27 mouse cellular contexts compared by ENCODE assay signal in the genomic region with DNA sequence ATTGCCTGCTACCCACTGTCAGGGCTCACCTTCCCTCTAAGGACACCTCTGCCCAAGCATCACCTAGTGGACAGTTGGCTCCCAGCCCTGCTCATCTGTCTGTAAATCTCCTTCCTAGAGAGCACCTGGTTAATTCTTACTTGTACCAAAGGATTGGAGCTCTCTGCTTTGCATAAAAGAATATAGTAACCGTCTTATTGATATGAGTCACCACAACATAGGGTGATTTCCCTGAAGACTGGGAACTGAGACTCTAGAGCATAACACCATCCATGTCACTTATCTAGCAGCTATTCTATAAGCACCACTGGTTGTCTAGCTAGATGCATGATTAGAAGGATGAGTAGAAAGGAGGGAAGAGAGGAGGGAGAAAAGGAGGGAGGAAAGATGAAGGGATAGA. TPM values are rescaled to one million over a fixed set of nuclear protein-coding genes. Genes with fewer than 3 reads are reported as not detected.
DNase-seq lines count a peak whose midpoint lies in the region; ATAC-seq and TF ChIP-seq lines count a peak whose summit lies in the region.
"Had no signal": no experiment of that assay in that cellular context is flagged by ENCODE, and none has a peak within 500 bp of the region (broad histone marks: within the 10 kb centered on the region; RNA-seq: fewer than 3 reads in every experiment).

No protein-coding gene starts in this region.

- H3K79me2 ChIP-seq in CH12.LX (replicated peaks; ENCODE audit: control insufficient read depth, extremely low read depth, insufficient read depth, poor library complexity, severe bottlenecking), result no peaks in the 10 kb centered on the region

- peak in 1 of 2 experiments; percentile 13; a peak in 1 of 4 replicates for TF ChIP-seq CTCF in CH12.LX (conservative IDR thresholded peaks at IDR 0.05 in 1 of 2, IDR thresholded peaks at IDR 0.05 in 1 of 2; ENCODE audit: low read depth in 2 of 2, low read length in 2 of 2)

- peak; percentile 72 for TF ChIP-seq EP300 in CH12.LX (IDR thresholded peaks at IDR 0.05; ENCODE audit: low read length)

- H3K4me1 ChIP-seq in heart, embryonic 10.5 days, result no peaks in the 10 kb centered on the region
- no peaks in the 10 kb centered on the region for H3K4me1 ChIP-seq in heart, embryonic 12.5 days (replicated peaks)
- peaks cover 12 to 16% of the 10 kb centered on the region in 2 experiments for H3K4me1 ChIP-seq in CH12.LX (ENCODE audit: control insufficient read depth in 1 of 2, insufficient read depth in 2 of 2)
- no peaks in the 10 kb centered on the region for H3K4me1 ChIP-seq in intestine, embryonic 16.5 days (ENCODE audit: control insufficient read depth, insufficient read depth, low read length)

- DNase-seq in heart, adult 11 months, result peak; percentile 28
- no peak for DNase-seq in heart, adult 18-20 months
- peak; percentile 38 for DNase-seq in heart, embryonic 10.5 days (ENCODE audit: low spot score)
- DNase-seq in CH12.LX (ENCODE audit: extremely low read depth), result peak; percentile 47
- DNase-seq: adrenal gland, adult 2 months; adrenal gland, adult 8-10 months; adrenal gland, postnatal 10 days; adrenal gland, postnatal 14 days; adrenal gland, postnatal 25 days; adrenal gland, postnatal 36 days; B cell, adult 2 months; cerebellum, adult 11 months; cerebellum, adult 11-12 months; cerebellum, adult 18-20 months; cerebellum, adult 2 months had no signal

- H3K36me3 ChIP-seq in heart, embryonic 10.5 days, result no peaks in the 10 kb centered on the region
- H3K36me3 ChIP-seq in heart, embryonic 12.5 days, result no peaks in the 10 kb centered on the region
- H3K36me3 ChIP-seq in CH12.LX (replicated peaks in 1 of 2; ENCODE audit: control insufficient read depth in 1 of 2, insufficient read depth in 1 of 2, low read length in 1 of 2), result no peaks in the 10 kb centered on the region
- no peaks in the 10 kb centered on the region for H3K36me3 ChIP-seq in intestine, embryonic 16.5 days (ENCODE audit: control insufficient read depth, insufficient read depth, low read length)
- H3K36me3 ChIP-seq: G1E had no signal

- in situ Hi-C loops in CH12.LX (cut with MboI; ENCODE audit: low pct_ligation_motif_present, low pct_unique_long_range_greater_than_20kb, low sequenced_read_pairs), result no loop called here

- TF ChIP-seq RAD21 in CH12.LX (IDR thresholded peaks at IDR 0.05; ENCODE audit: low read depth, low read length), result no peak

- no peak for TF ChIP-seq POLR2A in CH12.LX (IDR thresholded peaks at IDR 0.05; ENCODE audit: low read depth, low read length)

- H3K9ac ChIP-seq in heart, embryonic 12.5 days, result no peak overlapping the region
- H3K9ac ChIP-seq in CH12.LX (ENCODE audit: insufficient read depth, low read depth), result no peak overlapping the region
- no peak overlapping the region for H3K9ac ChIP-seq in intestine, embryonic 16.5 days (ENCODE audit: low read depth, low read length)

- dilution Hi-C loops in CH12.LX (cut with MboI; ENCODE audit: extremely low pct_ligation_motif_present, extremely low pct_unique_long_range_greater_than_20kb, low sequenced_read_pairs), result no loop called here

- no peaks in the 10 kb centered on the region for H3K9me3 ChIP-seq in heart, embryonic 10.5 days
- H3K9me3 ChIP-seq in heart, embryonic 12.5 days (replicated peaks), result no peaks in the 10 kb centered on the region
- H3K9me3 ChIP-seq in CH12.LX (replicated peaks; ENCODE audit: low read length), result no peaks in the 10 kb centered on the region
- no peaks in the 10 kb centered on the region for H3K9me3 ChIP-seq in intestine, embryonic 16.5 days (ENCODE audit: control insufficient read depth, low read length)

- H3K27me3 ChIP-seq in heart, embryonic 10.5 days (ENCODE audit: insufficient read depth, poor library complexity, severe bottlenecking), result peaks cover 13% of the 10 kb centered on the region
- H3K27me3 ChIP-seq in heart, embryonic 12.5 days (replicated peaks), result peaks cover 26% of the 10 kb centered on the region; the same call in 1 of the 2 replicates
- H3K27me3 ChIP-seq in CH12.LX (replicated peaks), result peaks cover 85% of the 10 kb centered on the region
- H3K27me3 ChIP-seq in intestine, embryonic 16.5 days (replicated peaks; ENCODE audit: control insufficient read depth, insufficient read depth, low read length), result no peaks in the 10 kb centered on the region

- no peak overlapping the region for H3K4me2 ChIP-seq in heart, embryonic 12.5 days
- H3K4me2 ChIP-seq in CH12.LX (ENCODE audit: insufficient read depth, low read depth, poor library complexity, severe bottlenecking), result no peak overlapping the region
- no peak overlapping the region for H3K4me2 ChIP-seq in intestine, embryonic 16.5 days (ENCODE audit: low read depth, low read length)

- no peak overlapping the region for H3K4me3 ChIP-seq in heart, embryonic 10.5 days
- no peak overlapping the region for H3K4me3 ChIP-seq in heart, embryonic 12.5 days
- no peak overlapping the region for H3K4me3 ChIP-seq in CH12.LX (replicated peaks in 1 of 3; ENCODE audit: low read depth in 2 of 3, low read length in 2 of 3, poor library complexity in 1 of 3)
- no peak overlapping the region for H3K4me3 ChIP-seq in intestine, embryonic 16.5 days (ENCODE audit: low read length)

- no peak for ATAC-seq in heart, embryonic 12.5 days (ENCODE audit: insufficient number of reproducible peaks, low FRiP score)
- ATAC-seq in intestine, embryonic 16.5 days, result no peak
- ATAC-seq: activated CD4-positive, CD25-positive, alpha-beta regulatory T cell, adult 4 months; CD4-positive, CD25-positive, alpha-beta regulatory T cell, adult 4 months; Patski had no signal

- WGBS in heart, embryonic 10.5 days, result 90% methylated on average over 1 of the region's 1 CpGs
- 88% methylated on average over 1 of the region's 1 CpGs for WGBS in heart, embryonic 12.5 days
- WGBS in intestine, embryonic 16.5 days, result 83% methylated on average over 1 of the region's 1 CpGs

- H3K27ac ChIP-seq in heart, embryonic 10.5 days, result no peak overlapping the region
- H3K27ac ChIP-seq in heart, embryonic 12.5 days (ENCODE audit: poor library complexity, severe bottlenecking), result no peak overlapping the region
- H3K27ac ChIP-seq in CH12.LX (ENCODE audit: insufficient read depth, low read depth), result no peak overlapping the region
- no peak overlapping the region for H3K27ac ChIP-seq in intestine, embryonic 16.5 days (ENCODE audit: low read length)

TF ChIP-seq in CH12.LX, 34 proteins besides CTCF, POLR2A, EP300 and RAD21 (continues in another document):
- TF ChIP-seq MEF2A (IDR thresholded peaks at IDR 0.05; ENCODE audit: borderline replicate concordance, low read depth, low read length) (peak; percentile 15; the same call in 1 of the 2 replicates), ZKSCAN1 (IDR thresholded peaks at IDR 0.05; ENCODE audit: borderline replicate concordance, low read depth, low read length) (no peak), KAT2A (IDR thresholded peaks at IDR 0.05; ENCODE audit: insufficient replicate concordance, low read length) (no peak), TCF12 (IDR thresholded peaks at IDR 0.05; ENCODE audit: low read depth, low read length) (peak; percentile 21; the same call in 1 of the 2 replicates), IRF4 (IDR thresholded peaks at IDR 0.05; ENCODE audit: low read depth, low read length) (peak; percentile 63; the same call in 1 of the 2 replicates), MAFK (IDR thresholded peaks at IDR 0.05; ENCODE audit: insufficient replicate concordance, low read length) (no peak), SIN3A (IDR thresholded peaks at IDR 0.05; ENCODE audit: low read length) (no peak), POLR2AphosphoS2 (IDR thresholded peaks at IDR 0.05; ENCODE audit: low read depth, low read length) (no peak)

RNA-seq across cellular contexts. Expression of gene Krtap16-1, which starts 3.0 kb away (rescaled TPM):
- total RNA-seq in heart, adult 18-20 months (2021), result not detected
- polyA plus RNA-seq in heart, embryonic 10.5 days (2016; fragmentation: Nextera tagmentation; extraction: Ambion mirVana), result not detected in 2 replicates
- polyA plus RNA-seq in heart, embryonic 12.5 days (2016; fragmentation: Nextera tagmentation; extraction: Ambion mirVana), result not detected in 2 replicates
- total RNA-seq in CH12.LX (2012; rRNA removed) (not detected in 2 replicates), CH12.LX (2014; rRNA removed) (not detected in 2 replicates)
- not detected in 2 replicates for polyA plus RNA-seq in CH12.LX (2012; ENCODE audit: insufficient read length, low read depth)
- not detected in 2 replicates for polyA plus RNA-seq in intestine, embryonic 16.5 days (2015; fragmentation: Nextera tagmentation; extraction: Ambion mirVana)
- total RNA-seq: adrenal gland, adult 18-20 months; adrenal gland, adult 2 months; adrenal gland, adult 8-10 months; adrenal gland, postnatal 10 days; adrenal gland, postnatal 14 days; adrenal gland, postnatal 25 days; adrenal gland, postnatal 36 days; adrenal gland, postnatal 4 days; ES-E14 had no signal
- polyA plus RNA-seq: activated CD4-positive, CD25-positive, alpha-beta regulatory T cell, adult 4 months; adrenal gland, adult 2 months; C2C12; CD4-positive, CD25-positive, alpha-beta regulatory T cell, adult 4 months; cerebellum, adult 2 months; G1E; Patski had no signal

RNA-seq across cellular contexts. Expression of gene Krtap29-1, which starts 4.6 kb away (rescaled TPM):
- total RNA-seq in heart, adult 18-20 months (2021), result not detected
- not detected in 2 replicates for polyA plus RNA-seq in heart, embryonic 10.5 days (2016; fragmentation: Nextera tagmentation; extraction: Ambion mirVana)
- polyA plus RNA-seq in heart, embryonic 12.5 days (2016; fragmentation: Nextera tagmentation; extraction: Ambion mirVana), result not detected in 2 replicates
- total RNA-seq in CH12.LX (2012; rRNA removed) (not detected in 2 replicates), CH12.LX (2014; rRNA removed) (not detected in 2 replicates)
- not detected in 2 replicates for polyA plus RNA-seq in CH12.LX (2012; ENCODE audit: insufficient read length, low read depth)
- polyA plus RNA-seq in intestine, embryonic 16.5 days (2015; fragmentation: Nextera tagmentation; extraction: Ambion mirVana), result not detected in 2 replicates
- total RNA-seq: adrenal gland, adult 18-20 months; adrenal gland, adult 2 months; adrenal gland, adult 8-10 months; adrenal gland, postnatal 10 days; adrenal gland, postnatal 14 days; adrenal gland, postnatal 25 days; adrenal gland, postnatal 36 days; adrenal gland, postnatal 4 days; ES-E14; G1E; MEL had no signal
- polyA plus RNA-seq: activated CD4-positive, CD25-positive, alpha-beta regulatory T cell, adult 4 months; adrenal gland, adult 2 months; brain, embryonic 14.5 days; C2C12; CD4-positive, CD25-positive, alpha-beta regulatory T cell, adult 4 months; cerebellum, adult 2 months; G1E; Patski had no signal

RNA-seq across cellular contexts. Expression of gene Krtap17-1, which starts 10.4 kb away (rescaled TPM):
- total RNA-seq in heart, adult 18-20 months (2021), result not detected
- 0.30 TPM in 1 of 2 replicates, not detected in the other for polyA plus RNA-seq in heart, embryonic 10.5 days (2016; fragmentation: Nextera tagmentation; extraction: Ambion mirVana)
- not detected in 2 replicates for polyA plus RNA-seq in heart, embryonic 12.5 days (2016; fragmentation: Nextera tagmentation; extraction: Ambion mirVana)
- total RNA-seq in CH12.LX (2012; rRNA removed), result not detected in 2 replicates
- total RNA-seq in CH12.LX (2014; rRNA removed), result not detected in 2 replicates
- polyA plus RNA-seq in CH12.LX (2012; ENCODE audit: insufficient read length, low read depth), result not detected in 2 replicates
- polyA plus RNA-seq in intestine, embryonic 16.5 days (2015; fragmentation: Nextera tagmentation; extraction: Ambion mirVana), result not detected in 2 replicates
- total RNA-seq: adrenal gland, adult 18-20 months; adrenal gland, adult 2 months; adrenal gland, adult 8-10 months; adrenal gland, postnatal 10 days; adrenal gland, postnatal 14 days; adrenal gland, postnatal 25 days; adrenal gland, postnatal 36 days; adrenal gland, postnatal 4 days; ES-E14; G1E; MEL had no signal
- polyA plus RNA-seq: activated CD4-positive, CD25-positive, alpha-beta regulatory T cell, adult 4 months; adrenal gland, adult 2 months; C2C12; CD4-positive, CD25-positive, alpha-beta regulatory T cell, adult 4 months; G1E; Patski had no signal

RNA-seq across cellular contexts. Expression of gene Krt33a, which starts 32.6 kb away (rescaled TPM):
- total RNA-seq in heart, adult 18-20 months (2021), result not detected
- not detected in 2 replicates for polyA plus RNA-seq in heart, embryonic 10.5 days (2016; fragmentation: Nextera tagmentation; extraction: Ambion mirVana)
- not detected in 2 replicates for polyA plus RNA-seq in heart, embryonic 12.5 days (2016; fragmentation: Nextera tagmentation; extraction: Ambion mirVana)
- total RNA-seq in CH12.LX (2012; rRNA removed) (not detected in 2 replicates), CH12.LX (2014; rRNA removed) (not detected in 2 replicates)
- not detected in 2 replicates for polyA plus RNA-seq in CH12.LX (2012; ENCODE audit: insufficient read length, low read depth)
- not detected in 2 replicates for polyA plus RNA-seq in intestine, embryonic 16.5 days (2015; fragmentation: Nextera tagmentation; extraction: Ambion mirVana)
- total RNA-seq: adrenal gland, adult 18-20 months; adrenal gland, adult 2 months; adrenal gland, adult 8-10 months; adrenal gland, postnatal 10 days; adrenal gland, postnatal 14 days; adrenal gland, postnatal 25 days; adrenal gland, postnatal 36 days; adrenal gland, postnatal 4 days; ES-E14; G1E; MEL had no signal
- polyA plus RNA-seq: activated CD4-positive, CD25-positive, alpha-beta regulatory T cell, adult 4 months; adrenal gland, adult 2 months; brain, embryonic 14.5 days; CD4-positive, CD25-positive, alpha-beta regulatory T cell, adult 4 months; cerebellum, adult 2 months; G1E; Patski had no signal

RNA-seq across cellular contexts. Expression of gene Krtap9-5, which starts 35.2 kb away (rescaled TPM):
- total RNA-seq in heart, adult 18-20 months (2021), result not detected
- polyA plus RNA-seq in heart, embryonic 10.5 days (2016; fragmentation: Nextera tagmentation; extraction: Ambion mirVana), result not detected in 2 replicates
- polyA plus RNA-seq in heart, embryonic 12.5 days (2016; fragmentation: Nextera tagmentation; extraction: Ambion mirVana), result not detected in 2 replicates
- not detected in 2 replicates for total RNA-seq in CH12.LX (2012; rRNA removed)
- total RNA-seq in CH12.LX (2014; rRNA removed), result not detected in 2 replicates
- not detected in 2 replicates for polyA plus RNA-seq in CH12.LX (2012; ENCODE audit: insufficient read length, low read depth)
- not detected in 2 replicates for polyA plus RNA-seq in intestine, embryonic 16.5 days (2015; fragmentation: Nextera tagmentation; extraction: Ambion mirVana)
- total RNA-seq: adrenal gland, adult 18-20 months; adrenal gland, adult 2 months; adrenal gland, adult 8-10 months; adrenal gland, postnatal 10 days; adrenal gland, postnatal 14 days; adrenal gland, postnatal 25 days; adrenal gland, postnatal 36 days; adrenal gland, postnatal 4 days; ES-E14; G1E; MEL had no signal
- polyA plus RNA-seq: activated CD4-positive, CD25-positive, alpha-beta regulatory T cell, adult 4 months; adrenal gland, adult 2 months; brain, embryonic 14.5 days; C2C12; CD4-positive, CD25-positive, alpha-beta regulatory T cell, adult 4 months; cerebellum, adult 2 months; G1E; Patski had no signal

Comparison
In these comparisons a context has a peak if more than half of its experiments do, and no peak if none do; other contexts are left out.
1. DNase-seq: peak in heart, adult 11 months (single experiment), heart, embryonic 10.5 days (single experiment) and CH12.LX (single experiment); none in heart, adult 18-20 months (0 of 2).